Mouse (Mus musculus): ENCODE results near the gene Plvap.

GRCm38 (mm10) chr8:71547590-71547989 is 36.0 kb upstream of the Plvap start:
- no peak for TF ChIP-seq CTCF (IDR thresholded peaks at IDR 0.05; ENCODE audit: borderline replicate concordance, insufficient read depth, low read depth, low read length)
- TF ChIP-seq POLR2A (IDR thresholded peaks at IDR 0.05; ENCODE audit: borderline replicate concordance, insufficient read depth, low read length): no peak
